Mouse (Mus musculus): ENCODE data around the gene Apoe.

DNA sequence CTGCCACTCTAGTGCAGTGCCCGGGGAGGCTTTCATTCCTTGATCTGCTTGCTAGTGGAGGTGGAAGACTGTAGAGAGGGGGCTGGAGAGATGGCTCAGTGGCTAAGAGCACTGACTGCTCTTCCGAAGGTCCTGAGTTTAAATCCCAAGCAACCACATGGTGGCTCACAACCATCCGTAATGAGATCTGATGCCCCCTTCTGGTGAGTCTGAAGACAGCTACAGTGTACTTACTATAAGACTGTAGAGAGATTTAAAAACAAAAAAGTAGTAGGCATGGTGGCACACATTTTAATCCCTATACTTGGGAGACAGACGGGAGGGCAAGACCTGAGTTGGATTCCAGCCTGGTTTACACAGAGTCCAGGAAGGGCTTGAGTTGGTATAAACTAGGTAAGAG, 13.4 kb upstream of the Apoe start:
- peak; percentile 13; the same call in 1 of the 2 replicates for TF ChIP-seq CTCF (IDR thresholded peaks at IDR 0.05; ENCODE audit: low read depth, low read length)
- TF ChIP-seq GATA1 (IDR thresholded peaks at IDR 0.05; ENCODE audit: borderline replicate concordance, low read length), result no peak
- no peak for TF ChIP-seq POLR2AphosphoS5 (IDR thresholded peaks at IDR 0.05; ENCODE audit: insufficient replicate concordance, low read depth, low read length)
- TF ChIP-seq TAL1 (conservative IDR thresholded peaks at IDR 0.05; ENCODE audit: low read depth, low read length), result no peak
